Mouse (Mus musculus): ENCODE measurements around the gene Artn. TPM values are rescaled to one million over a fixed set of nuclear protein-coding genes. Genes with fewer than 3 reads are reported as not detected.

Gene Artn
- total and polyA plus RNA-seq, 2 experiments from 2014 or later: 0.14 TPM; not detected in 1

- Histone ChIP-seq H3K4me3 (ENCODE audit: low read depth, low read length) (no peak overlapping the region), H3K27me3 (ENCODE audit: control insufficient read depth, insufficient read depth, low read length) (no peaks in the 10 kb centered on the region), H3K4me2 (ENCODE audit: low read depth, low read length) (no peak overlapping the region), H3K9me3 (replicated peaks; ENCODE audit: control insufficient read depth, low read length) (no peaks in the 10 kb centered on the region), H3K36me3 (replicated peaks; ENCODE audit: control insufficient read depth, insufficient read depth, low read length) (peaks cover 62% of the 10 kb centered on the region), H3K9ac (replicated peaks; ENCODE audit: low read depth, low read length) (no peak overlapping the region), H3K27ac (ENCODE audit: low read depth) (no peak overlapping the region), H3K4me1 (ENCODE audit: control insufficient read depth, insufficient read depth) (peaks cover 4% of the 10 kb centered on the region; the same call in 1 of the 2 replicates)
- 94% methylated on average over 6 of the region's 6 CpGs for WGBS
- TF ChIP-seq EP300 (IDR thresholded peaks at IDR 0.05; ENCODE audit: low read depth) (no peak), CTCF (IDR thresholded peaks at IDR 0.05; ENCODE audit: low read depth) (no peak)
- ATAC-seq (ENCODE audit: insufficient read depth, low read depth): no peak
- no peak for DNase-seq (ENCODE audit: low spot score)
These were observed 33.5 kb downstream of the Artn start for GRCm38 (mm10) chr4:117896031-117896430.

GRCm38 (mm10) chr4:117895339-117895738, 34.2 kb downstream of the Artn start:
- no peak overlapping the region for H3K27ac ChIP-seq (ENCODE audit: low read depth)
- peaks cover 4% of the 10 kb centered on the region; the same call in 1 of the 2 replicates for H3K4me1 ChIP-seq (ENCODE audit: control insufficient read depth, insufficient read depth)
- no peaks in the 10 kb centered on the region for H3K9me3 ChIP-seq (replicated peaks; ENCODE audit: control insufficient read depth, low read length)
- H3K4me2 ChIP-seq (ENCODE audit: low read depth, low read length): no peak overlapping the region
- H3K36me3 ChIP-seq (replicated peaks; ENCODE audit: control insufficient read depth, insufficient read depth, low read length): peaks cover 55% of the 10 kb centered on the region
- no peaks in the 10 kb centered on the region for H3K27me3 ChIP-seq (ENCODE audit: control insufficient read depth, insufficient read depth, low read length)
- 84% methylated on average over 7 of the region's 7 CpGs for WGBS
- no peak overlapping the region for H3K4me3 ChIP-seq (ENCODE audit: low read depth, low read length)
- ATAC-seq (ENCODE audit: insufficient read depth, low read depth) (no peak), DNase-seq (ENCODE audit: low spot score) (no peak)
- H3K9ac ChIP-seq (replicated peaks; ENCODE audit: low read depth, low read length): no peak overlapping the region
- no peak for TF ChIP-seq CTCF (IDR thresholded peaks at IDR 0.05; ENCODE audit: low read depth)
- TF ChIP-seq EP300 (IDR thresholded peaks at IDR 0.05; ENCODE audit: low read depth): no peak

- H3K27ac ChIP-seq (ENCODE audit: low read depth): no peak overlapping the region
- ATAC-seq (ENCODE audit: insufficient read depth, low read depth) (no peak), DNase-seq (ENCODE audit: low spot score) (no peak)
- H3K36me3 ChIP-seq (replicated peaks; ENCODE audit: control insufficient read depth, insufficient read depth, low read length): peaks cover 48% of the 10 kb centered on the region
- H3K4me2 ChIP-seq (ENCODE audit: low read depth, low read length): no peak overlapping the region
- no peaks in the 10 kb centered on the region for H3K9me3 ChIP-seq (replicated peaks; ENCODE audit: control insufficient read depth, low read length)
- WGBS: 84% methylated on average over 8 of the region's 8 CpGs
- TF ChIP-seq CTCF (IDR thresholded peaks at IDR 0.05; ENCODE audit: low read depth): no peak
- no peak for TF ChIP-seq EP300 (IDR thresholded peaks at IDR 0.05; ENCODE audit: low read depth)
- H3K4me3 ChIP-seq (ENCODE audit: low read depth, low read length): no peak overlapping the region
- H3K4me1 ChIP-seq (ENCODE audit: control insufficient read depth, insufficient read depth): peaks cover 4% of the 10 kb centered on the region; the same call in 1 of the 2 replicates
- H3K27me3 ChIP-seq (ENCODE audit: control insufficient read depth, insufficient read depth, low read length): no peaks in the 10 kb centered on the region
- no peak overlapping the region for H3K9ac ChIP-seq (replicated peaks; ENCODE audit: low read depth, low read length)
These were observed 35.0 kb downstream of the Artn start for GRCm38 (mm10) chr4:117894601-117895000.

GRCm38 (mm10) chr4:117893376-117893775, 36.2 kb downstream of the Artn start:
- no peak for DNase-seq (ENCODE audit: low spot score)
- WGBS: 13% methylated on average over 9 of the region's 9 CpGs
- Histone ChIP-seq H3K4me3 (ENCODE audit: low read depth, low read length) (no peak overlapping the region), H3K4me2 (ENCODE audit: low read depth, low read length) (no peak overlapping the region), H3K4me1 (ENCODE audit: control insufficient read depth, insufficient read depth) (peaks cover 4% of the 10 kb centered on the region; the same call in 1 of the 2 replicates), H3K36me3 (replicated peaks; ENCODE audit: control insufficient read depth, insufficient read depth, low read length) (peaks cover 39% of the 10 kb centered on the region), H3K9me3 (replicated peaks; ENCODE audit: control insufficient read depth, low read length) (no peaks in the 10 kb centered on the region), H3K9ac (replicated peaks; ENCODE audit: low read depth, low read length) (no peak overlapping the region), H3K27me3 (ENCODE audit: control insufficient read depth, insufficient read depth, low read length) (no peaks in the 10 kb centered on the region), H3K27ac (ENCODE audit: low read depth) (no peak overlapping the region)
- no peak for ATAC-seq (ENCODE audit: insufficient read depth, low read depth)
- no peak for TF ChIP-seq CTCF (IDR thresholded peaks at IDR 0.05; ENCODE audit: low read depth)
- TF ChIP-seq EP300 (IDR thresholded peaks at IDR 0.05; ENCODE audit: low read depth): no peak

GRCm38 (mm10) chr4:117891738-117892161, 37.8 kb downstream of the Artn start, which contains the start of gene Dph2:
Gene Dph2, minus strand, starts transcription at chr4:117892032.
- H3K4me2 ChIP-seq (ENCODE audit: low read depth, low read length): peak within 1 kb of the TSS; percentile 79
- H3K9ac ChIP-seq (replicated peaks; ENCODE audit: low read depth, low read length): peak within 1 kb of the TSS; percentile 36
- H3K36me3 ChIP-seq (replicated peaks; ENCODE audit: control insufficient read depth, insufficient read depth, low read length): peaks cover 23% of the 10 kb centered on the region
- DNase-seq (ENCODE audit: low spot score): peak; percentile 94
- H3K9me3 ChIP-seq (replicated peaks; ENCODE audit: control insufficient read depth, low read length): no peaks in the 10 kb centered on the region
- H3K27me3 ChIP-seq (ENCODE audit: control insufficient read depth, insufficient read depth, low read length): no peaks in the 10 kb centered on the region
- peak within 1 kb of the TSS; percentile 63 for H3K4me3 ChIP-seq (ENCODE audit: low read depth, low read length)
- TF ChIP-seq EP300 (IDR thresholded peaks at IDR 0.05; ENCODE audit: low read depth): no peak
- TF ChIP-seq CTCF (IDR thresholded peaks at IDR 0.05; ENCODE audit: low read depth): no peak
- 1% methylated on average over 21 of the region's 21 CpGs for WGBS
- H3K4me1 ChIP-seq (ENCODE audit: control insufficient read depth, insufficient read depth): peaks cover 4% of the 10 kb centered on the region; the same call in 1 of the 2 replicates
- no peak within 1 kb of the TSS for H3K27ac ChIP-seq (ENCODE audit: low read depth)
- peak; percentile 84 for ATAC-seq (ENCODE audit: insufficient read depth, low read depth)

- Histone ChIP-seq H3K27ac (ENCODE audit: low read depth) (no peak overlapping the region), H3K27me3 (ENCODE audit: control insufficient read depth, insufficient read depth, low read length) (no peaks in the 10 kb centered on the region), H3K4me3 (ENCODE audit: low read depth, low read length) (no peak overlapping the region), H3K4me2 (ENCODE audit: low read depth, low read length) (peak overlapping the region; percentile 79; the same call in 1 of the 2 replicates), H3K4me1 (ENCODE audit: control insufficient read depth, insufficient read depth) (peaks cover 4% of the 10 kb centered on the region; the same call in 1 of the 2 replicates), H3K9me3 (replicated peaks; ENCODE audit: control insufficient read depth, low read length) (no peaks in the 10 kb centered on the region), H3K36me3 (replicated peaks; ENCODE audit: control insufficient read depth, insufficient read depth, low read length) (peaks cover 16% of the 10 kb centered on the region), H3K9ac (replicated peaks; ENCODE audit: low read depth, low read length) (no peak overlapping the region)
- ATAC-seq (ENCODE audit: insufficient read depth, low read depth) (no peak), DNase-seq (ENCODE audit: low spot score) (no peak)
- 80% methylated on average over 8 of the region's 8 CpGs for WGBS
- TF ChIP-seq CTCF (IDR thresholded peaks at IDR 0.05; ENCODE audit: low read depth) (no peak), EP300 (IDR thresholded peaks at IDR 0.05; ENCODE audit: low read depth) (no peak)
These were observed 38.8 kb downstream of the Artn start for GRCm38 (mm10) chr4:117890750-117891149.

Measured in heart, postnatal 0 days (tissue).